Mouse (Mus musculus) lung, embryonic 14.5 days (tissue): ENCODE data around the gene Cldn9. TPM values are rescaled to one million over a fixed set of nuclear protein-coding genes. Genes with fewer than 3 reads are reported as not detected.

Experiments used
- ATAC-seq: fragments of 200-750 bp; cut with Nextera tagmentation; 2 replicates; pipeline ENCODE4 v1.8.0; 2017; ENCODE audit warnings: mild to moderate bottlenecking, moderate TSS enrichment, moderate library complexity; ENCODE audit not compliant: insufficient read depth
- DNase-seq: peaks from one replicate; pipeline ENCODE4 v3.0.0-alpha.2; 2015
- H3K27ac ChIP-seq: fragments of 300-500 bp; sonication (generic); 2 replicates; pipeline ENCODE4 v1.5.1; 2014; ENCODE audit warnings: low read depth, mild to moderate bottlenecking, moderate library complexity
- H3K27me3 ChIP-seq: fragments of 300-500 bp; sonication (generic); 2 replicates; pipeline ENCODE4 v1.6.1; 2014; ENCODE audit warnings: low read length, control low read depth; ENCODE audit not compliant: insufficient read depth
- H3K36me3 ChIP-seq: fragments of 300-500 bp; sonication (generic); 2 replicates; pipeline ENCODE4 v1.6.1; 2014; ENCODE audit warnings: control low read depth; ENCODE audit not compliant: insufficient read depth
- H3K4me1 ChIP-seq: fragments of 300-500 bp; sonication (generic); 2 replicates; pipeline ENCODE4 v1.6.1; 2014; ENCODE audit warnings: antibody characterized with exemption, control low read depth; ENCODE audit not compliant: insufficient read depth
- H3K4me2 ChIP-seq: fragments of 300-500 bp; sonication (generic); 2 replicates; pipeline ENCODE4 v1.6.1; 2014; ENCODE audit warnings: mild to moderate bottlenecking
- H3K4me3 ChIP-seq: fragments of 300-500 bp; sonication (generic); 2 replicates; pipeline ENCODE4 v1.5.1; 2014; ENCODE audit warnings: low read depth, low read length
- H3K9ac ChIP-seq: fragments of 300-500 bp; sonication (generic); 2 replicates; pipeline ENCODE4 v1.6.1; 2014
- H3K9me3 ChIP-seq: fragments of 300-500 bp; sonication (generic); 2 replicates; pipeline ENCODE4 v1.6.1; 2016; ENCODE audit warnings: low read depth, low read length, control low read depth
- CTCF ChIP-seq: IDR thresholded peaks from 2 replicates; pipeline ENCODE4 v1.5.1; 2016; ENCODE audit warnings: antibody characterized with exemption, low read depth
- WGBS: fragments of 180-500 bp; shearing (Covaris S2); extraction: QIAGEN DNeasy Blood & Tissue Kit; methylation state at CpG from one replicate; pipeline ENCODE4 v1.1.7; 2014; 5-methylcytosine and 5-hydroxymethylcytosine counted together
- polyA plus RNA-seq: library from polyadenylated mRNA; unstranded; fragments of >200 nt; fragmentation: Nextera tagmentation; extraction: Ambion mirVana; gene quantifications from 2 replicates; pipeline ENCODE4 v1.2.1, GENCODE M21; 2014

Gene Cldn9
- polyA plus RNA-seq, 1 experiment from 2014 or later = 6.2 TPM

DNA sequence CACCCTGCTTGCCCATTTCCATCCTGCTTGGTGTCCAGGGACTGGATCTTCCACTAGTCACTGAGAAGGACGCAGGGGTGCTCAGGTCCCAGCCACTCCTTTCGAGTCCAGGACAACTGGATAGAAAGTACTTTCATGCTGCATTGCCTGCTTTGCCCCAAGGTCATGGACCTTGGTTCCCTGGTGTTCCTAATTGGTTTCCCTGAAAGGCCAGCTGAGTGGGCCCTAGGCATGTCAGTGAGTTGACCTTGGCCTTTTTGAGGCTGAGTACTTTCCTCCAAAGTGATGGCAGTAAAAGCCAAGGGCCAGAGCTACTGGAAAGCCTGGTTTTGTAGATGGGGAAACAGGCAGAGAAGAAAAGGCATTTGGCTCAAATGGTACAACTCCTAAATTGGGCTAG, 38.1 kb upstream of the Cldn9 start:
- Histone ChIP-seq H3K4me1 (no peaks in the 10 kb centered on the region), H3K27ac (no peak overlapping the region), H3K4me3 (no peak overlapping the region), H3K9ac (no peak overlapping the region), H3K36me3 (no peaks in the 10 kb centered on the region), H3K9me3 (no peaks in the 10 kb centered on the region), H3K27me3 (no peaks in the 10 kb centered on the region), H3K4me2 (no peak overlapping the region)
- DNase-seq = no peak
- no peak for TF ChIP-seq CTCF
- WGBS = 78% methylated on average over 2 of the region's 2 CpGs
- ATAC-seq = no peak

DNA sequence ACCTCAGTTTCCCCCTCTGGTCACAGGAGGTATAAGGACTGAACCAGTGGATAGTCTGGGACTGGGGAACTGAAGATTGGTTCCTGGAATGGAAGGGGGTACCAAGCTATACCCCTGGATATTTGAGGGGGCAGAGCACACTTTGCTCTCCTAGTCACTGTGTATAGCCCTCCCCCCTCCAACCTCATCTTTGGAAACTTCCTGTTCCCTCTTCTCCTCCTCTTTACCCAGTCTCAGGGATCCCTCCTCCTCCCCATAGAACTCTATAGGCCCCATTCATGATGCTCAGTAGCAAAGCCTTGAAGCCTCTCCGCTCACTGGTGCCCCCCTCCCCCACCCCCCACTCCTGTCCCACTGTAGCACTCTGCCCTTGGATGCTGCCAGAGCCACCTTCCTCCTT, 35.6 kb upstream of the Cldn9 start:
- Histone ChIP-seq H3K27me3 (no peaks in the 10 kb centered on the region), H3K4me3 (no peak overlapping the region), H3K9ac (no peak overlapping the region), H3K9me3 (no peaks in the 10 kb centered on the region), H3K36me3 (no peaks in the 10 kb centered on the region), H3K4me1 (no peaks in the 10 kb centered on the region), H3K27ac (no peak overlapping the region), H3K4me2 (no peak overlapping the region)
- ATAC-seq (no peak), DNase-seq (no peak)
- no peak for TF ChIP-seq CTCF
- 25% methylated on average over 1 of the region's 1 CpGs for WGBS

DNA sequence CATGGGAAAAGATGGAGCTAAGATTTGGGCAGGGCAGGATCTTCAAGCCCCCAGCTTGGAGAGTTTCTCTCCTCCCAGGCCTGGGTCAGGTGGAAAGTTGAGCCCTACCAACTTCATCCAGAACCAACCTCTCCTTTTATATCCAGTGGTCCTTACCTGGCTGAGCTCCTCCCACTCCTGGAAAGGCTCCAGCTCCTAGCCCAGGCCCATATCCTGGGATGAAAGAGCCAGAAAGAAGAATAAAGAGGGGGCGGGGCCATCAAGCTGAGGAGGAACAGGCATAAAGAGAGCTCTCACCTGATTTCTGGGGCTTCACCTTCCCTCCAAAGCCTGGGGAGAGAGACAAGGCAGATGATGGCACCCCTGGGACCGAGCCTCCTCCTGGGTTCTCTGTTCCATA, 33.2 kb upstream of the Cldn9 start:
- Histone ChIP-seq H3K27me3 (no peaks in the 10 kb centered on the region), H3K36me3 (no peaks in the 10 kb centered on the region), H3K4me2 (no peak overlapping the region), H3K4me1 (no peaks in the 10 kb centered on the region), H3K27ac (no peak overlapping the region), H3K9ac (no peak overlapping the region), H3K9me3 (no peaks in the 10 kb centered on the region), H3K4me3 (no peak overlapping the region)
- DNase-seq (peak; percentile 64), ATAC-seq (peak; percentile 42; the same call in 1 of the 2 replicates)
- WGBS = 51% methylated on average over 2 of the region's 2 CpGs
- no peak for TF ChIP-seq CTCF

DNA sequence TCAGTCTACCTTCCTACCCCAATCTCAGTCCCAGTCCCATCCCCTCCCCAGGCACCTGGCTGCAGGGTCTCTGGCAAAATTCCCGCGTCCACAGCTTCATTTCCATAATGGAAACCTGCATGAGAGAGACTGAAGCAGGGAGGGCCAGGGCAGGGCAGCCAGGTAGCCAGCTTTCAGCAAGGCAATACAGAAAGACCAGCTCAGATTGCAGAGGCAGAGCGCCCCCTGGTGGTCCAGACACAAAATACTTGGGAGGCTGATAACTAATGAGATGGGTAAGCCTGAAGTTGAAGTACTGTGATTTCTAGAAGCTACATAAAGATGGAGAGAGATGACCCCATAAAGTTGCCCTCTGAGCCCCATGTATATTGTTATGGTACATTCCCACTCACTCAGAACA, 22.4 kb upstream of the Cldn9 start:
- no peak overlapping the region for H3K27ac ChIP-seq
- no peak overlapping the region for H3K4me2 ChIP-seq
- peak; percentile 92 for TF ChIP-seq CTCF
- H3K9me3 ChIP-seq = no peaks in the 10 kb centered on the region
- whole genome bisulfite sequencing = 5% methylated on average over 3 of the region's 3 CpGs
- peak; percentile 90 for DNase-seq
- H3K4me3 ChIP-seq = no peak overlapping the region
- H3K36me3 ChIP-seq = no peaks in the 10 kb centered on the region
- no peaks in the 10 kb centered on the region for H3K4me1 ChIP-seq
- no peaks in the 10 kb centered on the region for H3K27me3 ChIP-seq
- no peak overlapping the region for H3K9ac ChIP-seq
- ATAC-seq = peak; percentile 66

DNA sequence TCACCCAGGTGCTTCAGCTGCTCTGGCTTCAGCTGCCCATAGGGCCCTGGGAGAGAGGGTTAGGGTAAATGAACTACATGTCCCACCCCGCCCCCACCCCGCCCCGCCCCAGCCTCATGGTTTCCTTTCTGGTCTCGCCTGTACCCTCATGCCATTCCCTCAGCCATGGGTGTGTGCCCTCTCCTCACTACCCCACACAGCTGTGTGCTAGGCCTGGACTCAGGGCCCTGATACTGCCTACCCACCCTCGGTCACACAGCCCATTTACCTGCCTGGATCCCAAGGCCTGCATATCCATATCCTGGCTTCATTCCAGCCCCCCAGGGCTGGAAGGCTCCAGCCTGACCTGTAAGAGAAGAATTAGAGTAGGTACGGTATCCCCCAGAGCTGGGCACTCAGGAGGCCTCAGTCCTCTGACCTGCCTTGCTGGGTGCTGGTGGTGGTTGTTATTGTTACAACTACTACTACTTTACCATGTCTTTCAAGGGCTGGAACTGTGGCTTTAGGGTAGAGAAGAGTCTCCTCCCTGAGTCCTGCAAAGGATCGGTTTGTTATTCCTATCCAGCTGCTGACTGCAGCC, 21.8 kb upstream of the Cldn9 start:
- Histone ChIP-seq H3K9ac (no peak overlapping the region), H3K4me1 (no peaks in the 10 kb centered on the region), H3K4me2 (no peak overlapping the region), H3K27me3 (no peaks in the 10 kb centered on the region), H3K4me3 (no peak overlapping the region), H3K36me3 (no peaks in the 10 kb centered on the region), H3K27ac (no peak overlapping the region), H3K9me3 (no peaks in the 10 kb centered on the region)
- peak; percentile 10; the same call in 1 of the 2 replicates for ATAC-seq
- DNase-seq = no peak
- 74% methylated on average over 7 of the region's 7 CpGs for WGBS
- no peak for TF ChIP-seq CTCF

DNA sequence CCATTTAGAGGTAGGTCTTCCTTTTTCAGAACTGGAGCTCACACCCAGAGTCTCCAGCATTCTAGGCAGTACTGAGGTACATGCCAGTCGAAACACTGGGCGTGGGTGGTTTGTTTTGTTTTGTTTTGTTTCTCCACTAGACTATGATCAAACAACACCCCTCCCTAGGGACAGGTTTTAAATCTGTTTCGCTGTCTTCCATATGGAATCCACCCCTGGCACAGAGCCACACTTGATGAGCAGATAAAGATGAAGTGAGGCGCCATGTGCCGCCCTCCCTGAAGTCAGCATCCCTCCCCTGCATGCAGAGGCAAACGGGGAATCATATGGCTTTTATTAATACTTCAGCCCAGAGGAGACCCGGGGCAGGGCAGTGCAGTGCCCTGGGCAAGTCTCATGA, 20.9 kb upstream of the Cldn9 start:
- peaks cover 3% of the 10 kb centered on the region for H3K27me3 ChIP-seq
- no peak for ATAC-seq
- H3K4me3 ChIP-seq = no peak overlapping the region
- 33% methylated on average over 7 of the region's 7 CpGs for WGBS
- no peak for TF ChIP-seq CTCF
- no peak overlapping the region for H3K4me2 ChIP-seq
- DNase-seq = no peak
- H3K9me3 ChIP-seq = no peaks in the 10 kb centered on the region
- H3K4me1 ChIP-seq = no peaks in the 10 kb centered on the region
- H3K36me3 ChIP-seq = no peaks in the 10 kb centered on the region
- no peak overlapping the region for H3K9ac ChIP-seq
- H3K27ac ChIP-seq = no peak overlapping the region

DNA sequence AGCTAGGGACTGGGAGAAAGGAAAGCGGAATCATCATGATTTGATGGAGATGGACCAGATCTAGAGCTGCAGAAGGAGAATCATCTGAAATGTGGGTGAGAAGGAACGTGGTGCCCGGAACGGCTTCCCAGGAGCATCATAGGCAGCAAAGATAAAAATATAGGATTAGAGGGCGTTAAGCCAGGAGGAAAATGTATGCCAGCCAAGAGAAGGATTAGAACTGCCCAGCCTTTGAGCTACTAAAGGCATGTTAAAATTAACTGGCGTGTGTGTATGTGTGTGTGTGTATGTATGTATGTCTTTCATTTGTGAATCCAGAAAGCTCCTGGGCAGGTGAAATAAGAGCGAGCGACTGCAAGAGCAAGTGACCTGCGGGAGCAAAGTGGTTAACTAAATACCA, 19.5 kb upstream of the Cldn9 start:
- Histone ChIP-seq H3K4me2 (no peak overlapping the region), H3K4me1 (no peaks in the 10 kb centered on the region), H3K36me3 (no peaks in the 10 kb centered on the region), H3K27me3 (peaks cover 11% of the 10 kb centered on the region), H3K9me3 (no peaks in the 10 kb centered on the region), H3K27ac (no peak overlapping the region), H3K4me3 (no peak overlapping the region), H3K9ac (no peak overlapping the region)
- ATAC-seq (no peak), DNase-seq (no peak)
- WGBS = 81% methylated on average over 9 of the region's 9 CpGs
- TF ChIP-seq CTCF = no peak
